Mouse (Mus musculus): ENCODE data around the gene Frat1. TPM values are rescaled to one million over a fixed set of nuclear protein-coding genes. Genes with fewer than 3 reads are reported as not detected.
"Not testable (repeated sequence)": the region's sequence is repeated elsewhere in the genome, so short reads cannot be mapped to it uniquely, and the experiment has no call there.

The Frat1 gene
- polyA plus RNA-seq, 1 experiment from 2014 or later: 3.2 TPM

GRCm38 (mm10) chr19:41857816-41858310 lies 28.1 kb downstream of the Frat1 start:
- 60% methylated on average over 3 of the region's 3 CpGs for WGBS
- H3K27me3 ChIP-seq (replicated peaks): no peaks in the 10 kb centered on the region
- no peak overlapping the region for H3K9ac ChIP-seq
- H3K4me2 ChIP-seq: no peak overlapping the region
- H3K36me3 ChIP-seq: peaks cover 17% of the 10 kb centered on the region
- no peaks in the 10 kb centered on the region for H3K9me3 ChIP-seq (replicated peaks)
- no peak for ATAC-seq (ENCODE audit: insufficient number of reproducible peaks, low FRiP score)
- no peak overlapping the region for H3K4me3 ChIP-seq
- no peak overlapping the region for H3K27ac ChIP-seq (ENCODE audit: poor library complexity, severe bottlenecking)
- peaks cover 13% of the 10 kb centered on the region; the same call in 1 of the 2 replicates for H3K4me1 ChIP-seq (replicated peaks)

- no peak overlapping the region for H3K9ac ChIP-seq
- 91% methylated on average over 8 of the region's 8 CpGs for WGBS
Measured at GRCm38 (mm10) chr19:41866707-41867106, 36.9 kb downstream of the Frat1 start.

DNA sequence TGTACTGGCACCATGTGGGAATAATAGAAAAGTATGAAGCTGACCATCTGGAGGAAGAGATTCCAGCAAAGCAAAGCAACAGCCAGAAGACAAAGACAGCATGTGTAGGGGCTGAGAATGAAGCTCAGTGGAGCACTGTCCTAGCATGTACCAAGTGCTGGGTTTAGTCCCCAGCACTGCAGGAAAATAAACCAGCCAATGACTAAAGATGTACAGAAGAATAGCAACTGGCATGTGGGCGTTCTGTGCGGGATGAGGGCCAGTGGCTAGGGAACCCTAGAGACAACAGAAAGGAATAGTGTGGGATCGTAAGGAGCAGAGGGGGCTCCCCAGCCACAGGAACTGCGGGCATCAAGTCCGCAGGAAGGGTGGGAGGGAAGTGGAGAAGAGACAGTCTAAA lies 39.5 kb downstream of the Frat1 start:
- peaks cover 7% of the 10 kb centered on the region; the same call in 1 of the 2 replicates for H3K4me1 ChIP-seq (replicated peaks)
- H3K27ac ChIP-seq (ENCODE audit: poor library complexity, severe bottlenecking): no peak overlapping the region
- no peak for ATAC-seq (ENCODE audit: insufficient number of reproducible peaks, low FRiP score)
- no peak overlapping the region for H3K9ac ChIP-seq
- no peak overlapping the region for H3K4me3 ChIP-seq
- H3K9me3 ChIP-seq (replicated peaks): no peaks in the 10 kb centered on the region
- no peaks in the 10 kb centered on the region for H3K27me3 ChIP-seq (replicated peaks)
- H3K4me2 ChIP-seq: no peak overlapping the region
- peaks cover 82% of the 10 kb centered on the region for H3K36me3 ChIP-seq
- 90% methylated on average over 5 of the region's 5 CpGs for WGBS

More at GRCm38 (mm10) chr19:41866707-41867106, 36.9 kb downstream of the Frat1 start:
- H3K4me2 ChIP-seq: no peak overlapping the region
- peaks cover 87% of the 10 kb centered on the region for H3K36me3 ChIP-seq
- H3K9me3 ChIP-seq (replicated peaks): no peaks in the 10 kb centered on the region
- no peak for ATAC-seq (ENCODE audit: insufficient number of reproducible peaks, low FRiP score)
- no peaks in the 10 kb centered on the region for H3K4me1 ChIP-seq (replicated peaks)
- no peak overlapping the region for H3K4me3 ChIP-seq
- no peak overlapping the region for H3K27ac ChIP-seq (ENCODE audit: poor library complexity, severe bottlenecking)
- H3K27me3 ChIP-seq (replicated peaks): no peaks in the 10 kb centered on the region

DNA sequence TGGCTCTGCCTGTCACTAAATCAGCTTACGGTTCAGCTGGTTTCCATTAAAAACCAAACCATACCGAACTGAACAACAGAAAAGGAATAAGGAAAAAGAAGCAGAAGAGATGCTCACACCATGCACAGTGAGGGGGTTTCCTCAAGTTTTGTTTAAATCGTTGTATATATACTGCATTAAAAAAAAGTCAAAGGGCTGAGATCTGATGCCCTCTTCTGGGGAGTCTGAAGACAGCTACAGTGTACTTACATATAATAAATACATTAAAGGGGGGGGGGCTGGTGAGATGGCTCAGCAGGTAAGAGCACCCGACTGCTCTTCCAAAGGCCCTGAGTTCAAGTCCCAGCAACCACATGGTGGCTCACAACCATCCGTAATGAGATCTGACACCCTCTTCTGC lies 40.2 kb downstream of the Frat1 start:
- H3K27me3 ChIP-seq (replicated peaks); H3K9ac ChIP-seq; H3K4me3 ChIP-seq; H3K4me1 ChIP-seq (replicated peaks); ATAC-seq (ENCODE audit: insufficient number of reproducible peaks, low FRiP score); H3K9me3 ChIP-seq (replicated peaks); H3K4me2 ChIP-seq; H3K27ac ChIP-seq (ENCODE audit: poor library complexity, severe bottlenecking): not testable (repeated sequence)
- WGBS: 83% methylated on average over 5 of the region's 5 CpGs
- H3K36me3 ChIP-seq: peaks cover 86% of the 10 kb centered on the region

GRCm38 (mm10) chr19:41872285-41872684 lies 42.5 kb downstream of the Frat1 start:
- Histone ChIP-seq H3K4me1 (replicated peaks) (peaks cover 7% of the 10 kb centered on the region; the same call in 1 of the 2 replicates), H3K27me3 (replicated peaks) (no peaks in the 10 kb centered on the region), H3K9ac (no peak overlapping the region), H3K27ac (ENCODE audit: poor library complexity, severe bottlenecking) (no peak overlapping the region), H3K4me3 (no peak overlapping the region), H3K9me3 (replicated peaks) (no peaks in the 10 kb centered on the region), H3K36me3 (peaks cover 85% of the 10 kb centered on the region), H3K4me2 (no peak overlapping the region)
- ATAC-seq (ENCODE audit: insufficient number of reproducible peaks, low FRiP score): 0 out of 2 replicates have a peak, but pooled peaks have one; percentile 4
- 76% methylated on average over 2 of the region's 2 CpGs for WGBS

DNA sequence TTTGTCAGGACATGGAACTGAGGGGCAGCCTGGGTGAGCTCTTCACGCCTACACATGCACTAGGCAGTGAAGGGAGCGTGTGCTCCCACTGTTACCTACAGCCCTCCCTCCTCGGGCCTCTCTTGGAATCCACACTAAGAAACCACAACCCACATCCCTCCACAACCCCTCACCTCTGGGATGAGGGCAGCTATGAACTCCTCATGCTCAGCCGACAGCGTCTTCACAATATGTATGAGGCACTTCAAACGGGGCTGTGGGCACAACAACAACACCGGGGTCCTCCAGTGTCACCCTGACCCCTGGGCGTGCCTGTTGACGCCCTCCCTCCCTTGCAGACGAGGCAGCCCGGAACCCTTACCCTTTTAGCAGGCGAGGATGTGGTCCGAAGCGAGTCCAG lies 44.6 kb downstream of the Frat1 start:
- no peaks in the 10 kb centered on the region for H3K27me3 ChIP-seq (replicated peaks)
- H3K9ac ChIP-seq: no peak overlapping the region
- ATAC-seq (ENCODE audit: insufficient number of reproducible peaks, low FRiP score): no peak
- H3K27ac ChIP-seq (ENCODE audit: poor library complexity, severe bottlenecking): no peak overlapping the region
- no peaks in the 10 kb centered on the region for H3K9me3 ChIP-seq (replicated peaks)
- peaks cover 73% of the 10 kb centered on the region for H3K36me3 ChIP-seq
- 84% methylated on average over 14 of the region's 14 CpGs for WGBS
- no peak overlapping the region for H3K4me2 ChIP-seq
- no peak overlapping the region for H3K4me3 ChIP-seq
- peaks cover 7% of the 10 kb centered on the region; the same call in 1 of the 2 replicates for H3K4me1 ChIP-seq (replicated peaks)

DNA sequence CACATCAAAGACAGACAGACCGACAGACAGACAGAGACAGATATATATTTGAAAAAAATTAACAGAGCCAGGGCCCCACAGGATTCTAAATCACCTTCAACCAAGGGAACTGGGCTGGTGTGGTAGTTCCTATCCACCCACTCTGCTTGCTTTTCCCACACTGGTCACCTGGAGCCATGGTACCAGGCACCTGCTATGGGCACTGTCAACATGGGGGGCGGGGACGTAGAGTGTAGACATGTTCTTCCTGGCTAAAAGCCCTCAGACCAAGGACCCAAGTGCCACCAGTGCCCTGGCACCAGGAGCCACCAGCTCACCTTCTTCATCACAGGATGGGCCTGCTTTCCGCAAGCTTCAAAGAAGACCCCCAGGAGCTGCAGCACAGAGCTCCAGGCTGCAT lies 52.1 kb downstream of the Frat1 start:
- Histone ChIP-seq H3K36me3 (peaks cover 78% of the 10 kb centered on the region), H3K4me1 (replicated peaks) (no peaks in the 10 kb centered on the region), H3K9me3 (replicated peaks) (no peaks in the 10 kb centered on the region), H3K4me3 (no peak overlapping the region), H3K27ac (ENCODE audit: poor library complexity, severe bottlenecking) (no peak overlapping the region), H3K4me2 (no peak overlapping the region), H3K9ac (no peak overlapping the region), H3K27me3 (replicated peaks) (no peaks in the 10 kb centered on the region)
- no peak for ATAC-seq (ENCODE audit: insufficient number of reproducible peaks, low FRiP score)
- WGBS: 95% methylated on average over 4 of the region's 4 CpGs

Other genes with a start within 250 kb of the Frat1 start
- gene Gm340, start 247.6 kb upstream of the Frat1 start, polyA plus RNA-seq (2016; fragmentation: Nextera tagmentation; extraction: Ambion mirVana): 2.8 and 2.9 TPM in 2 replicates
- gene Slit1, start 86.3 kb upstream of the Frat1 start, polyA plus RNA-seq (2016; fragmentation: Nextera tagmentation; extraction: Ambion mirVana): 0.04 and 0.13 TPM in 2 replicates
- 17.8 and 19.5 TPM in 2 replicates for gene Arhgap19, start 27.9 kb upstream of the Frat1 start, polyA plus RNA-seq (2016; fragmentation: Nextera tagmentation; extraction: Ambion mirVana)
- 3.6 TPM in 2 replicates for gene Frat2, start 18.2 kb downstream of the Frat1 start, polyA plus RNA-seq (2016; fragmentation: Nextera tagmentation; extraction: Ambion mirVana)
- gene Rrp12, start 66.2 kb downstream of the Frat1 start, polyA plus RNA-seq (2016; fragmentation: Nextera tagmentation; extraction: Ambion mirVana): 16.9 TPM in 2 replicates
- 906 and 931 TPM in 2 replicates for gene Pgam1, start 82.0 kb downstream of the Frat1 start, polyA plus RNA-seq (2016; fragmentation: Nextera tagmentation; extraction: Ambion mirVana)
- gene Exosc1, start 103.5 kb downstream of the Frat1 start, polyA plus RNA-seq (2016; fragmentation: Nextera tagmentation; extraction: Ambion mirVana): 49.2 and 52.2 TPM in 2 replicates
- 55.2 and 58.1 TPM in 2 replicates for gene Zdhhc16, start 103.5 kb downstream of the Frat1 start, polyA plus RNA-seq (2016; fragmentation: Nextera tagmentation; extraction: Ambion mirVana)
- 21.6 and 26.3 TPM in 2 replicates for gene Mms19, start 151.2 kb downstream of the Frat1 start, polyA plus RNA-seq (2016; fragmentation: Nextera tagmentation; extraction: Ambion mirVana)
- gene Ubtd1, start 151.8 kb downstream of the Frat1 start, polyA plus RNA-seq (2016; fragmentation: Nextera tagmentation; extraction: Ambion mirVana): 13.8 and 16.1 TPM in 2 replicates
- not detected in 2 replicates for gene Ankrd2, start 206.0 kb downstream of the Frat1 start, polyA plus RNA-seq (2016; fragmentation: Nextera tagmentation; extraction: Ambion mirVana)
- gene Hoga1, start 215.6 kb downstream of the Frat1 start, polyA plus RNA-seq (2016; fragmentation: Nextera tagmentation; extraction: Ambion mirVana): 0.69 and 1.0 TPM in 2 replicates
- not detected in 2 replicates for gene 4933411K16Rik, start 222.3 kb downstream of the Frat1 start, polyA plus RNA-seq (2016; fragmentation: Nextera tagmentation; extraction: Ambion mirVana)